Mouse (Mus musculus) MEL (cell line): Measurements from ENCODE around the gene Gm44805.

Experiments
- CTCF ChIP-seq, 3 experiments: IDR thresholded peaks in 2 of 3; conservative IDR thresholded peaks in 1 of 3; 2 replicates each; pipeline ENCODE4 v1.5.1; 2011 to 2012; ENCODE audit warnings: low read length in 3 of 3, low read depth in 2 of 3, mild to moderate bottlenecking in 2 of 3, improper control_type of control experiment in 1 of 3, inconsistent platforms in 1 of 3, mixed read lengths in 1 of 3, moderate library complexity in 1 of 3; ENCODE audit not compliant: control insufficient read depth in 1 of 3, insufficient read depth in 1 of 3, poor library complexity in 1 of 3, severe bottlenecking in 1 of 3
- GATA1 ChIP-seq: IDR thresholded peaks from 2 replicates; pipeline ENCODE4 v1.6.1; 2011; ENCODE audit warnings: low read depth, low read length, improper control_type of control experiment
- MAFK ChIP-seq: IDR thresholded peaks from 2 replicates; pipeline ENCODE4 v1.6.1; 2011; ENCODE audit warnings: low read depth, mild to moderate bottlenecking, low read length, improper control_type of control experiment, borderline replicate concordance
- MXI1 ChIP-seq: IDR thresholded peaks from 2 replicates; pipeline ENCODE4 v1.6.1; 2011; ENCODE audit warnings: mild to moderate bottlenecking, low read depth, low read length, improper control_type of control experiment
- TAL1 ChIP-seq: IDR thresholded peaks from 2 replicates; pipeline ENCODE4 v1.6.1; 2012; ENCODE audit warnings: mild to moderate bottlenecking, inconsistent platforms, low read length, moderate library complexity, mixed read lengths
- ZMIZ1 ChIP-seq: IDR thresholded peaks from 2 replicates; pipeline ENCODE4 v1.6.1; 2012; ENCODE audit warnings: low read depth, mild to moderate bottlenecking, inconsistent platforms, low read length, improper control_type of control experiment, moderate library complexity

DNA sequence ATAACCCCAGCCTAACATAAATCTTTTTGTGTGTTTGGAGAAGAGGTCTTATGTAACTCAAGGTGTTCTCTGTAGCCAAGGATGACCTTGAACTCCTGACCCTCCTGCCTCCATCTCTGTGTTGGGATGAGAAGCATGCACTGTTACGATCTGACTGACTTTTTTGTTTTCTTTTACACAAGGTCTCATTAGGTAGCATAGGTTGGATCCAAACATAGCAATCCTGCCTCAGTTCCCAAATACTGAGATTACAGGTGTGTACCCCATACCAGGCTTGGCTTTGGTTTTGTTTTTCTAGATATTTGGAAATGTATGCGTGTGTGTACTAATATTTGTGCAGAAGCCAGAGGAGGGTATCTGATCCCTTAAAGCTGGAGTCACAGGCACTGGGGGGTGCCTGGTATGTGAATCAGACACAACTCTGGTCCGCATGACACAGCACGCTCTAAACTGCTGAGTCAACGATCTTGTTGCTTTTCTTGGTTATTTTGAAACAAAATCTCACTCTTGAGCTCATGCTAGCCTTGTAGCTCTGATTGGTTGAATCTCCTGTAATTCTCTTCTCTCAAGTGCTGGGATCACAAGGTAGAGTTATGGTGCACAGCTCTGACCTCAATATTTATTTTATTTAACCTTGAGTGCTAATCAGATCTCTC, 37.2 kb upstream of the Gm44805 start:
- TF ChIP-seq GATA1 = no peak
- no peak for TF ChIP-seq TAL1
- TF ChIP-seq MXI1 = no peak
- no peak for TF ChIP-seq MAFK
- no peak for TF ChIP-seq CTCF (IDR thresholded peaks at IDR 0.05 in 2 of 3, conservative IDR thresholded peaks at IDR 0.05 in 1 of 3; ENCODE audit: control insufficient read depth in 1 of 3, insufficient read depth in 1 of 3, low read depth in 2 of 3, low read length in 3 of 3, poor library complexity in 1 of 3, severe bottlenecking in 1 of 3)
- TF ChIP-seq ZMIZ1 = no peak
